Mouse (Mus musculus) gonadal fat pad, adult 2 months (tissue): ENCODE measurements around the gene Enthd1. TPM values are rescaled to one million over a fixed set of nuclear protein-coding genes. Genes with fewer than 3 reads are reported as not detected.
"Not testable (repeated sequence)": the region's sequence is repeated elsewhere in the genome, so short reads cannot be mapped to it uniquely, and the experiment has no call there.

ENCODE experiments used
- DNase-seq: peaks from one replicate; pipeline ENCODE4 v3.0.0-alpha.2; 2012; ENCODE audit warnings: low read depth
- polyA plus RNA-seq: library from polyadenylated mRNA; depleted of rRNA; stranded (reverse); fragments of >200 nt; gene quantifications from 2 replicates; pipeline ENCODE4 v1.2.3, GENCODE M21; 2012; rRNA removed

Enthd1 gene
- 0.10 and 0.11 TPM in 2 replicates for polyA plus RNA-seq

- no peak for DNase-seq
These were observed at the start of gene Enthd1 for GRCm38 (mm10) chr15:80565106-80565665. TSS of gene Enthd1 (minus strand) at chr15:80565156.

GRCm38 (mm10) chr15:80613904-80614303, 48.9 kb upstream of the Enthd1 start:
- no peak for DNase-seq

GRCm38 (mm10) chr15:80611478-80611877, 46.5 kb upstream of the Enthd1 start:
- no peak for DNase-seq

- no peak for DNase-seq
These were observed 45.4 kb upstream of the Enthd1 start for GRCm38 (mm10) chr15:80610335-80610734.

GRCm38 (mm10) chr15:80607970-80608369, 43.0 kb upstream of the Enthd1 start:
- DNase-seq: no peak

GRCm38 (mm10) chr15:80604026-80604425, 39.1 kb upstream of the Enthd1 start:
- no peak for DNase-seq

GRCm38 (mm10) chr15:80602487-80602886, 37.5 kb upstream of the Enthd1 start:
- DNase-seq: no peak

GRCm38 (mm10) chr15:80601456-80601855, 36.5 kb upstream of the Enthd1 start:
- DNase-seq: no peak

- DNase-seq: no peak
These were observed 34.9 kb upstream of the Enthd1 start for GRCm38 (mm10) chr15:80599843-80600242.

- no peak for DNase-seq
These were observed 34.3 kb upstream of the Enthd1 start for GRCm38 (mm10) chr15:80599213-80599750.

- no peak for DNase-seq
These were observed 33.8 kb upstream of the Enthd1 start for GRCm38 (mm10) chr15:80598750-80599149.

GRCm38 (mm10) chr15:80593877-80594276, 28.9 kb upstream of the Enthd1 start:
- DNase-seq: no peak

GRCm38 (mm10) chr15:80592737-80593136, 27.8 kb upstream of the Enthd1 start:
- DNase-seq: no peak

GRCm38 (mm10) chr15:80590641-80591040, 25.7 kb upstream of the Enthd1 start:
- DNase-seq: no peak

- DNase-seq: no peak
These were observed 21.3 kb upstream of the Enthd1 start for GRCm38 (mm10) chr15:80586296-80586695.

- no peak for DNase-seq
These were observed 17.9 kb upstream of the Enthd1 start for GRCm38 (mm10) chr15:80582581-80583495.

GRCm38 (mm10) chr15:80580585-80580984, 15.6 kb upstream of the Enthd1 start:
- DNase-seq: not testable (repeated sequence)

GRCm38 (mm10) chr15:80579121-80579520, 14.2 kb upstream of the Enthd1 start:
- DNase-seq: no peak

GRCm38 (mm10) chr15:80577166-80577960, 12.4 kb upstream of the Enthd1 start:
- no peak for DNase-seq

- DNase-seq: no peak
These were observed 11.5 kb upstream of the Enthd1 start for GRCm38 (mm10) chr15:80576415-80576994.

- no peak for DNase-seq
These were observed 10.9 kb upstream of the Enthd1 start for GRCm38 (mm10) chr15:80575817-80576370.
